Mouse (Mus musculus): ENCODE measurements around the gene Nup62.
"Not testable (repeated sequence)": the region's sequence is repeated elsewhere in the genome, so short reads cannot be mapped to it uniquely, and the experiment has no call there.

Gene Nup62

GRCm38 (mm10) chr7:44861429-44861816 is 45.5 kb downstream of the Nup62 start:
- ATAC-seq (ENCODE audit: insufficient number of reproducible peaks, low FRiP score, low TSS enrichment): no peak

GRCm38 (mm10) chr7:44862434-44862833 is 46.5 kb downstream of the Nup62 start:
- ATAC-seq (ENCODE audit: insufficient number of reproducible peaks, low FRiP score, low TSS enrichment): no peak

- no peak for ATAC-seq (ENCODE audit: insufficient number of reproducible peaks, low FRiP score, low TSS enrichment)
Observed at GRCm38 (mm10) chr7:44863210-44863609, 47.3 kb downstream of the Nup62 start.

GRCm38 (mm10) chr7:44863982-44864494 is 48.1 kb downstream of the Nup62 start:
- ATAC-seq (ENCODE audit: insufficient number of reproducible peaks, low FRiP score, low TSS enrichment): no peak

GRCm38 (mm10) chr7:44864595-44865542 is 49.0 kb downstream of the Nup62 start:
- no peak for ATAC-seq (ENCODE audit: insufficient number of reproducible peaks, low FRiP score, low TSS enrichment)

- ATAC-seq (ENCODE audit: insufficient number of reproducible peaks, low FRiP score, low TSS enrichment): no peak
Observed at GRCm38 (mm10) chr7:44866276-44867009, 50.6 kb downstream of the Nup62 start.

GRCm38 (mm10) chr7:44867010-44867702 is 51.3 kb downstream of the Nup62 start:
- ATAC-seq (ENCODE audit: insufficient number of reproducible peaks, low FRiP score, low TSS enrichment): no peak

GRCm38 (mm10) chr7:44867802-44868201 is 51.9 kb downstream of the Nup62 start:
- no peak for ATAC-seq (ENCODE audit: insufficient number of reproducible peaks, low FRiP score, low TSS enrichment)

GRCm38 (mm10) chr7:44868465-44868864 is 52.6 kb downstream of the Nup62 start:
- no peak for ATAC-seq (ENCODE audit: insufficient number of reproducible peaks, low FRiP score, low TSS enrichment)

- peak; percentile 28; the same call in 1 of the 2 replicates for ATAC-seq (ENCODE audit: insufficient number of reproducible peaks, low FRiP score, low TSS enrichment)
Observed at GRCm38 (mm10) chr7:44868919-44869696, 53.2 kb downstream of the Nup62 start.

- ATAC-seq (ENCODE audit: insufficient number of reproducible peaks, low FRiP score, low TSS enrichment): peak; percentile 92
Observed at GRCm38 (mm10) chr7:44869697-44870528, 54.0 kb downstream of the Nup62 start, which contains the start of gene Ptov1. TSS of gene Ptov1 (minus strand) at chr7:44869788.

GRCm38 (mm10) chr7:44870614-44871013 is 54.7 kb downstream of the Nup62 start:
- no peak for ATAC-seq (ENCODE audit: insufficient number of reproducible peaks, low FRiP score, low TSS enrichment)

GRCm38 (mm10) chr7:44871181-44871580 is 55.3 kb downstream of the Nup62 start:
- ATAC-seq (ENCODE audit: insufficient number of reproducible peaks, low FRiP score, low TSS enrichment): no peak

- ATAC-seq (ENCODE audit: insufficient number of reproducible peaks, low FRiP score, low TSS enrichment): not testable (repeated sequence)
Observed at GRCm38 (mm10) chr7:44871774-44872173, 55.9 kb downstream of the Nup62 start.

GRCm38 (mm10) chr7:44877833-44878232 is 61.9 kb downstream of the Nup62 start:
- ATAC-seq (ENCODE audit: insufficient number of reproducible peaks, low FRiP score, low TSS enrichment): no peak

Measured in cerebellum, adult (tissue).